Mouse (Mus musculus) thymus, adult 2 months (tissue): Measurements from ENCODE around the gene Pole3. TPM values are rescaled to one million over a fixed set of nuclear protein-coding genes. Genes with fewer than 3 reads are reported as not detected.

Experiments
- DNase-seq: peaks from one replicate; pipeline ENCODE4 v3.0.0; 2021
- H3K27ac ChIP-seq: fragments of 200-500 bp; 2 replicates; pipeline ENCODE4 v1.5.1; 2012; ENCODE audit warnings: low read length, control low read depth; ENCODE audit not compliant: control insufficient read depth, insufficient read depth
- H3K27me3 ChIP-seq: fragments of 200-500 bp; 2 replicates; pipeline ENCODE4 v1.6.1; 2012; ENCODE audit warnings: mild to moderate bottlenecking, low read length, moderate library complexity, mixed read lengths; ENCODE audit not compliant: control insufficient read depth, insufficient read depth
- H3K36me3 ChIP-seq: fragments of 200-500 bp; 2 replicates; pipeline ENCODE4 v1.6.1; 2012; ENCODE audit warnings: mild to moderate bottlenecking, low read length, moderate library complexity; ENCODE audit not compliant: control insufficient read depth, insufficient read depth
- H3K4me1 ChIP-seq: fragments of 200-500 bp; replicated peaks from 2 replicates; pipeline ENCODE4 v1.6.1; 2012; ENCODE audit warnings: low read length; ENCODE audit not compliant: control insufficient read depth, insufficient read depth
- H3K4me3 ChIP-seq: fragments of 200-500 bp; 2 replicates; pipeline ENCODE4 v1.5.1; 2012; ENCODE audit warnings: mild to moderate bottlenecking, low read length, control low read depth, moderate library complexity; ENCODE audit not compliant: control insufficient read depth, insufficient read depth
- CTCF ChIP-seq: fragments of 200-500 bp; IDR thresholded peaks from 2 replicates; pipeline ENCODE4 v1.5.1; 2012; ENCODE audit warnings: mild to moderate bottlenecking, control low read depth, low read length, moderate library complexity, borderline replicate concordance; ENCODE audit not compliant: control insufficient read depth, poor library complexity, insufficient read depth; ENCODE audit errors: extremely low read depth
- POLR2A ChIP-seq: fragments of 200-500 bp; IDR thresholded peaks from 2 replicates; pipeline ENCODE4 v1.6.1; 2012; ENCODE audit warnings: mild to moderate bottlenecking, low read length, control low read depth, moderate library complexity; ENCODE audit not compliant: control insufficient read depth, poor library complexity, insufficient read depth; ENCODE audit errors: extremely low read depth
- WGBS: fragments of 180-500 bp; shearing (Covaris S2); methylation state at CpG from one replicate; pipeline ENCODE4 v1.1.7; 2018; 5-methylcytosine and 5-hydroxymethylcytosine counted together
- polyA plus RNA-seq: library from polyadenylated mRNA; depleted of rRNA; stranded (reverse); fragments of >200 nt; gene quantifications from 2 replicates; pipeline ENCODE4 v1.2.3, GENCODE M21; 2012; rRNA removed

Pole3 gene
- polyA plus RNA-seq, 1 experiment: 20.9 TPM

DNA sequence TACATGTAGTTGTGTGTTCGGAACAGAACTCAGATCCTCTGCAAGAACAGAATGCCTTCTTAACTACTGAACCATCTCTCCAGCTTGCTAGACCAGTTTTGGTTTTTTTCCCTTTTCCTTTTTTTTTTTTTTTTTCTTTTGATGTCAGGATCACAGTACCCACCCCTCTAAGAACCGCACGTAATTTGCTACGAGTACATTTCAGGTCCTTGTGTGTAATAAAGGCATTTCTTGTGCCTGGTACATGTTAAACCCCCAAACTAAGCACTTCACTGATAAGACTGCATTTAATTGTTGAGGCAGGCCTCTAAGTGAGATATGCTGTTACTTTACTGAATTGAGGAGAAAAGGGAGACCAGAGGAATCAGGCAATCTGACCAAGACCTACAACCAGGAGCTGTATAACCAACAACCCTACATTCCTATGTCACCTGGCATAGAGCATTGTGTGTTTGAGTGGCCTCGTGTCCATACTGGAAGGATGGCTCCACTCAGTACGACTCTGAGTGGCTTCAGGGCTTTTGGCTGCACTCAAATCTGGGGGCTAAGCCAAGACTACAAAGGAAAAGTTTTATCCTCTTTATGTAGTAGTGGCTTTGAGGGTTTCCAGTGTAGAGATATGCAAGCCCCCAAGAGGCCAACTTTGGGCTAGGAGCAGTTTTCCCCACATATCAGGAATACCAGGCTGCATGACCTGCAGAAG lies 47.2 kb downstream of the Pole3 start:
- H3K27ac ChIP-seq: no peak overlapping the region
- H3K4me3 ChIP-seq: no peak overlapping the region
- H3K4me1 ChIP-seq: peaks cover 22% of the 10 kb centered on the region
- TF ChIP-seq CTCF: no peak
- TF ChIP-seq POLR2A: no peak
- no peak for DNase-seq
- no peaks in the 10 kb centered on the region for H3K36me3 ChIP-seq
- no peaks in the 10 kb centered on the region for H3K27me3 ChIP-seq
- 83% methylated on average over 6 of the region's 6 CpGs for WGBS

DNA sequence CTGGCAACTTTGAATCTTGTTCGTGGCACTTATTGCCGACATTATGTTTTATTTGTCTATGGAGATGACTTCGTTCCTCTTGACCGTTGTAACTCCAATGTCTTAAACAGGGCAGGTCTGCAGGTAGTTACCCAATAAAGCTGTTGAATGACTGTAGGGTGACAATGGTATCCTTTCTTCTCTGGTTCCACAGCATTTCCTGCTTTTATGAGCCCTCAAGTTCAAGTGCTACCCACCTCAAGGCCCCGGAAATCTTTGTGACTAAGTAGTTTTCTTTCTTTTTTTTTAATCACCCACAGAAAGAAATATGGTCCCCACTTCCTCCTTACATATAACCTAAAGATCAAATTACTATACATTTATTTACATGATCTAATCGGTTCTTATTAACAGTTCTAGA lies 49.1 kb downstream of the Pole3 start:
- H3K4me1 ChIP-seq: peaks cover 22% of the 10 kb centered on the region
- WGBS: 29% methylated on average over 6 of the region's 6 CpGs
- peak; percentile 27 for DNase-seq
- no peak overlapping the region for H3K4me3 ChIP-seq
- no peaks in the 10 kb centered on the region for H3K36me3 ChIP-seq
- H3K27me3 ChIP-seq: no peaks in the 10 kb centered on the region
- TF ChIP-seq POLR2A (no peak), CTCF (no peak)
- H3K27ac ChIP-seq: peak overlapping the region; percentile 88; the same call in 1 of the 2 replicates

DNA sequence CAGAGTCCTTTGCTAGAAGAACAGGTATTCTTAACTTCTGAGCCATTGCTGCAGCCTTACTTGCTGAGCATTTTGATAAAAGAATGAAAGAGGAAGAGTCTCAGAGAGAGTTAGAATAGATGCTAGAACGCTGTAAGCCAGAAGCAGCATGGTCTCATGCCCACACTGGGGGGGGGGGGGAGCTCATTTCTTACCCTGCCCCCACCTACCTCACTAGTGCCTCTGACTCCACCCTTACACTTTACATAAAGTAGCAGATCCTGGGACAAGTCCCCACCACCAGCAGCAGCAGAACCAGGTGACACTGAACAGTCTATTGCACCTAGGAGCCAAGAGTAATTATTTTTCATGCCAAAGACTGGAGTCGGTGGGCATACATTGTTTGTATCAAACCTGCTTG lies 49.7 kb downstream of the Pole3 start:
- no peaks in the 10 kb centered on the region for H3K36me3 ChIP-seq
- H3K27ac ChIP-seq: peak overlapping the region; percentile 88
- 26% methylated on average over 2 of the region's 2 CpGs for WGBS
- no peak for TF ChIP-seq CTCF
- no peak for TF ChIP-seq POLR2A
- H3K4me3 ChIP-seq: no peak overlapping the region
- H3K4me1 ChIP-seq: peaks cover 24% of the 10 kb centered on the region
- peak; percentile 35 for DNase-seq
- H3K27me3 ChIP-seq: no peaks in the 10 kb centered on the region

Other genes starting within 250 kb of the Pole3 start
- gene Fkbp15, start 164.5 kb downstream of the Pole3 start, polyA plus RNA-seq: 59.3 and 59.5 TPM in 2 replicates
- gene Slc31a1, start 164.3 kb downstream of the Pole3 start, polyA plus RNA-seq: 10.5 TPM in 2 replicates
- 51.0 and 54.3 TPM in 2 replicates for gene Cdc26, start 116.4 kb downstream of the Pole3 start, polyA plus RNA-seq
- gene Prpf4, start 116.3 kb downstream of the Pole3 start, polyA plus RNA-seq: 21.1 and 23.9 TPM in 2 replicates
- 23.7 and 25.8 TPM in 2 replicates for gene Rnf183, start 89.8 kb downstream of the Pole3 start, polyA plus RNA-seq
- gene Wdr31, start 54.2 kb downstream of the Pole3 start, polyA plus RNA-seq: 1.6 and 1.9 TPM in 2 replicates
- gene Bspry, start 45.0 kb downstream of the Pole3 start, polyA plus RNA-seq: 19.7 and 19.8 TPM in 2 replicates
- 4.5 and 7.0 TPM in 2 replicates for gene Hdhd3, start 21.6 kb downstream of the Pole3 start, polyA plus RNA-seq
- gene Alad, start 5.2 kb downstream of the Pole3 start, polyA plus RNA-seq: 56.2 and 75.9 TPM in 2 replicates
- gene 4933430I17Rik, start 301 bp upstream of the Pole3 start, polyA plus RNA-seq: 0.15 and 0.16 TPM in 2 replicates
- 61.1 and 81.3 TPM in 2 replicates for gene Rgs3, start 34.8 kb upstream of the Pole3 start, polyA plus RNA-seq